Mouse (Mus musculus) midbrain, embryonic 10.5 days (tissue): Measurements from ENCODE around the gene Sept11. TPM values are rescaled to one million over a fixed set of nuclear protein-coding genes. Genes with fewer than 3 reads are reported as not detected.

ENCODE experiments used
- DNase-seq: peaks from one replicate; pipeline ENCODE4 v3.0.0-alpha.2; 2017; ENCODE audit warnings: low spot score
- H3K27ac ChIP-seq: fragments of 300-500 bp; sonication (generic); replicated peaks from 2 replicates; pipeline ENCODE4 v1.5.1; 2016; ENCODE audit warnings: mild to moderate bottlenecking
- H3K27me3 ChIP-seq: fragments of 300-500 bp; sonication (generic); 2 replicates; pipeline ENCODE4 v1.6.1; 2016; ENCODE audit warnings: low read depth, mild to moderate bottlenecking; ENCODE audit not compliant: poor library complexity, severe bottlenecking
- H3K36me3 ChIP-seq: fragments of 300-500 bp; sonication (generic); 2 replicates; pipeline ENCODE4 v1.6.1; 2016; ENCODE audit warnings: mild to moderate bottlenecking, moderate library complexity
- H3K4me1 ChIP-seq: fragments of 300-500 bp; sonication (generic); 2 replicates; pipeline ENCODE4 v1.6.1; 2016
- H3K4me3 ChIP-seq: fragments of 300-500 bp; sonication (generic); 2 replicates; pipeline ENCODE4 v1.5.1; 2016; ENCODE audit warnings: mild to moderate bottlenecking, moderate library complexity
- H3K9me3 ChIP-seq: fragments of 300-500 bp; sonication (generic); replicated peaks from 2 replicates; pipeline ENCODE4 v1.6.1; 2016; ENCODE audit warnings: mild to moderate bottlenecking
- WGBS: fragments of 180-500 bp; shearing (Covaris S2); methylation state at CpG from one replicate; pipeline ENCODE4 v1.1.7; 2016; 5-methylcytosine and 5-hydroxymethylcytosine counted together
- polyA plus RNA-seq: library from polyadenylated mRNA; unstranded; fragments of >200 nt; fragmentation: Nextera tagmentation; extraction: Ambion mirVana; gene quantifications from 2 replicates; pipeline ENCODE4 v1.2.1, GENCODE M21; 2016

Sept11 gene
- 251 and 274 TPM in 2 replicates for polyA plus RNA-seq

DNA sequence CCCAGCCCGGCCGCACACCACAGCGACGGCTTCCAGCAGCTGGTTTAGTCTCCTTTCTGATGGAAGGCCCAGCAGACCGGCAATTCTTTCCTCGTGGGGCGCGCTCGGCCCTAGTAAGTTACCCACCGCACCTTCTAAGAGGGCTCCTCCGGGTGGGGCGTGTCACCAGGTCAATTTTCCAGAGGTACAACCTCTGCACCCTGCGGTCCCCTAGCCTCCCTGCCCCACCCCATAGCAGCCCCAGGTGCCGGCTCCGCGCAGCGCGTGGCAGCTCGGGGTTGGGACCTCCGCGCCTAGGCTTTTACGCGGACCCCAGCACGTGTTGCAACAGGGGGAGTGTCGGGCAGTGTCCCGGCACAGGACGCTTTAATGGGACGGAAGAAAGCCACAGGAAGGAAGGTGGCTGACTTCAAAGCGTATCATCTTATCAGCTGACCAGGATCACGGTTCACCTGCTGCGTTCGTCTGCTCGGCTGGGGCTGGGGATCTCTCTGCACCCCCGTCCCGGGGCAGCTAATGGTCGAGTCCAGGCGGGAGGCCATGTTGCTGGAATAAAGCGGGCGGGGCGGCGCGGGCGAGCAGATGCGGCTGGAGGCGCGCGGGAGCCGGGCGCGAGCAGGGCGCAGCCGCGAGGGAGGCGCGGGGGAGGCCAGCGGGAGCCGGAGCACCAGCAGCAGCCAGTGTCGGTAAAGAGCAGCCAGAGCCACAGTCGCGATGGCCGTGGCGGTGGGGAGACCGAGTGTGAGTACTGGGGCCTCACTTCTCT is at the start of gene Sept11:
TSS of gene Sept11 (plus strand) at position 581 of the 766 bp plus-strand sequence.
- Histone ChIP-seq H3K9me3 (no peaks in the 10 kb centered on the region), H3K4me1 (peaks cover 54% of the 10 kb centered on the region), H3K4me3 (peak within 1 kb of the TSS; percentile 71), H3K27me3 (no peaks in the 10 kb centered on the region), H3K27ac (peak within 1 kb of the TSS; percentile 99), H3K36me3 (peaks cover 4% of the 10 kb centered on the region; the same call in 1 of the 2 replicates)
- peak; percentile 95 for DNase-seq
- under 1% methylated on average over 63 of the region's 63 CpGs for WGBS

GRCm38 (mm10) chr5:93043688-93044583 is 49.3 kb upstream of the Sept11 start:
- Histone ChIP-seq H3K36me3 (no peaks in the 10 kb centered on the region), H3K27ac (no peak overlapping the region; the same call in 1 of the 2 replicates), H3K9me3 (no peaks in the 10 kb centered on the region), H3K27me3 (peaks cover 94% of the 10 kb centered on the region), H3K4me1 (peaks cover 25% of the 10 kb centered on the region), H3K4me3 (peak overlapping the region; percentile 58)
- 3% methylated on average over 68 of the region's 69 CpGs for WGBS
- DNase-seq: peak; percentile 38

DNA sequence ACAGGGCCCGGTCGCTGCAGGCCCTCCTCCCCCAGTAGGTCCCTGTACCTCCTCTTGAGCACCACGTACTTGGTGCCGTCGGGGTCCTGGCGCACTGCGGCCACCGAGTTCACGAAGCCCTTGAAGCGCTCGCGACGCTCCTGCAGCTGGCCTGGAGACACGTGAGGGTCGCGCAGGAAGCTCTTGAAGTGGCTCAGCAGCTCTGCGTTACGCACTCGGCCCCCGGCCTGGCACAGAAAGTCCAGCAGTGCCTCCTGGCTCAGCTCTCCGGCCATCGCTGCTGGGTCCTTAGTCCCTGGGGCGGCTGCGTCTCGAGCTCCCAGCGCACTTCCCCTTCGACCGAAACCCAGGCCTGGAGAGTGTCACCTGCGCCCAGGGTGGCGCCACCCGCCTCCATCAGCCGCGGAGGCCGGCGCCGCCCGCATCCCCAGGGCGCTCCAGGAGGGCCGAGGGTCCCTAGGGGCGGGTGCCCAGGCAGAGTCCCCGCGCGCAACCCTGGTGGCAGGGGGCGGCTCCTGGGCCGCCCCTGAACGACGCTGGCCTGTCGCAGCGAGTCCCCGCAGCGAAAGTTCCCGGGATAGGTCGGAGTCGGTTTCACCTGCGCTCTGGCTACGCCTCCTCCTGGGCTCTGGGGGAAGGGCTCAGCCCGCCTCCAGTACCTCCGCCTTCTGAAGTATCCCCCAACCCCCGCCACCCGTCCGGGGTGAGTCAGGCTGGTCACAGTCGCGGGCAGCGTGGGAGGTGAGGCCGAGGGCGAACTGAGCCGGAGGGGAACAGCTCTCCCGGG is 48.5 kb upstream of the Sept11 start, which contains the start of gene Sowahb:
TSS of gene Sowahb (minus strand) at position 439 of the 787 bp plus-strand sequence.
- Histone ChIP-seq H3K27me3 (peaks cover 100% of the 10 kb centered on the region), H3K4me3 (peak within 1 kb of the TSS; percentile 58), H3K9me3 (no peaks in the 10 kb centered on the region), H3K4me1 (peaks cover 25% of the 10 kb centered on the region), H3K27ac (no peak within 1 kb of the TSS; the same call in 1 of the 2 replicates), H3K36me3 (no peaks in the 10 kb centered on the region)
- under 1% methylated on average over 68 of the region's 68 CpGs for whole genome bisulfite sequencing
- peak; percentile 45 for DNase-seq

GRCm38 (mm10) chr5:93045371-93045714 is 47.9 kb upstream of the Sept11 start:
- Histone ChIP-seq H3K9me3 (no peaks in the 10 kb centered on the region), H3K27ac (no peak overlapping the region; the same call in 1 of the 2 replicates), H3K36me3 (no peaks in the 10 kb centered on the region), H3K4me3 (peak overlapping the region; percentile 58), H3K4me1 (peaks cover 25% of the 10 kb centered on the region), H3K27me3 (peaks cover 94% of the 10 kb centered on the region)
- WGBS: under 1% methylated on average over 19 of the region's 19 CpGs
- DNase-seq: no peak

- DNase-seq: no peak
- Histone ChIP-seq H3K9me3 (no peaks in the 10 kb centered on the region), H3K27ac (no peak overlapping the region), H3K4me3 (no peak overlapping the region), H3K27me3 (peaks cover 84% of the 10 kb centered on the region), H3K4me1 (peaks cover 25% of the 10 kb centered on the region), H3K36me3 (no peaks in the 10 kb centered on the region)
- WGBS: 24% methylated on average over 5 of the region's 5 CpGs
These were observed 46.9 kb upstream of the Sept11 start for GRCm38 (mm10) chr5:93046306-93046845.

DNA sequence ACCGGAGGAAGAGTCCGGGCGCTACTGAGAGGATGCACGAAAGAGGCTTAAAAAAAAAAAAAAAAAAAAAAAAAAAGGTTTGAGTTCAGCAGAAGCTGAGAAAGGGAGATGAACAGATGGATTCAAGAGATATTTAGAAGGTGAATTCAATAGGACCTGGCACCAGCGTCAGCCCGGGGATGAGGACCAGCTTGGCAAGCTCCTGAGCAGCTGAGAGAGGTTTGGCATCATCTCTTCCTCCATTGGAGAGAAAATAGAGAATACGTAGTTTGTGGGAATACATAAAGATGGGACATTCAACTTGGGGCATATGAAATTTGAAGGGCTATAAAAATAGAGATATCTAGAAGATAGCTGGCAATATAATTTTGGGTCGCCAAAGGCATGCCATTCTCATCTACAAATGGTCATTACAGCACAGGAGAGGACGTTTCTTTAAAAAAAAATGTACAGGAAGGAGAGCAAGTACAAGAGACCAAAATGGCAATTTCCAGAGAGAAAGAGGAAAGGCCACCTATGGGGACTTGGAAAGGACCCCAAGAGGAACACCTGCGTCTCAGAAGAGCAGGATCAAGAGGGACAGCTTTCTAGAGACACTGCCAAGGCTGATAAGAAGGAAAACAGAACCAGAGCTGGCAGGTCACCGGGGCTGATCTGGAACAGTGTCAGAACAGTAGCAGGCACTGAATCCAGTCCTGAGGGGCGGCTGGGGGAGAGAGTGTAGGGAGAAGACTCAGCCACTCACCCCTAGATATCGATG is 44.6 kb upstream of the Sept11 start:
- Histone ChIP-seq H3K9me3 (no peaks in the 10 kb centered on the region), H3K27me3 (peaks cover 61% of the 10 kb centered on the region), H3K4me3 (no peak overlapping the region), H3K4me1 (peaks cover 22% of the 10 kb centered on the region), H3K36me3 (no peaks in the 10 kb centered on the region), H3K27ac (no peak overlapping the region)
- no peak for DNase-seq
- 63% methylated on average over 13 of the region's 13 CpGs for WGBS

DNA sequence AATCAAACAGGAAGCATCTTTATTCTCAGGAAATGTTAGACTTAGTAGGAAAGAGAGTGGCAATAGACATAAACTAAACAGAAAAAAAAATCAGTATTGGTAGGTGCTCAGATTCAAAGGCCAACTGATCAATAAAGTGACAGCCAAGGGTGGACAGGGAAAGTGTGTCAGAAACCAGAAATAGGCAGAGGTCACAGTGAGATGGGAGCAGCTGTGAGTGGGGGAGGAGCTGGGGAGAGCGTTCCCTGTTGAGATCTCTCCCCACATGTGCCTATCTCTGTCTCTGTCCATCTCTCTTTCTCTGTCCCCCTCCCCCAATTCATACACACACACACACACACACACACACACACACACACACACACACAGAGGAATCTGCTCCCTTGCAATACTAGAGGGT is 43.3 kb upstream of the Sept11 start:
- 75% methylated on average over 1 of the region's 1 CpGs for WGBS
- H3K27ac ChIP-seq: no peak overlapping the region
- peaks cover 9% of the 10 kb centered on the region for H3K4me1 ChIP-seq
- no peak for DNase-seq
- H3K36me3 ChIP-seq: no peaks in the 10 kb centered on the region
- no peaks in the 10 kb centered on the region for H3K9me3 ChIP-seq
- H3K27me3 ChIP-seq: peaks cover 48% of the 10 kb centered on the region
- no peak overlapping the region for H3K4me3 ChIP-seq

GRCm38 (mm10) chr5:93051041-93051440 is 42.2 kb upstream of the Sept11 start:
- WGBS: 50% methylated on average over 5 of the region's 5 CpGs
- no peak for DNase-seq
- Histone ChIP-seq H3K27me3 (peaks cover 37% of the 10 kb centered on the region), H3K4me3 (no peak overlapping the region), H3K9me3 (no peaks in the 10 kb centered on the region), H3K36me3 (no peaks in the 10 kb centered on the region), H3K4me1 (no peaks in the 10 kb centered on the region), H3K27ac (no peak overlapping the region)

DNA sequence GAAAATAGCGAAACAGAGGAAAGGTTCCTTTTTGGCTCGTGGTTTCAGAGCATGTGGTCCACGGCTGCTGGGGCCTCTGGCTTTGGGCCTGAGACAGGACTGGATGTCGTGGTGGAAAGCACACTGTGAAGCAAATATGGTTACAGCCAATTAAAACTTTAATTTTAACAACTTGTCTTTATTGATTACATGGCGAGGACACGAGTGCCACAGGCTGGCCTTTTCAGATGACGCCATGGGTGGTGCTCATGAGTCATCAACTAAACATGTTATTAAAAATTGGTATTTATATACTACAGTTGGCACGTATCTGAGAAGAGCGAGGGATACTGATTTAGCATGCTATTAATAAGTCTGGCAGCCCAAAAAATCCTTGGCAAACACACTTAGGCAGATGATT is 41.3 kb upstream of the Sept11 start:
- Histone ChIP-seq H3K4me1 (no peaks in the 10 kb centered on the region), H3K4me3 (no peak overlapping the region), H3K27ac (no peak overlapping the region), H3K36me3 (no peaks in the 10 kb centered on the region), H3K9me3 (0 out of 2 replicates have a peak, but pooled peaks cover 4% of the 10 kb centered on the region), H3K27me3 (peaks cover 28% of the 10 kb centered on the region)
- WGBS: 87% methylated on average over 9 of the region's 9 CpGs
- DNase-seq: no peak

DNA sequence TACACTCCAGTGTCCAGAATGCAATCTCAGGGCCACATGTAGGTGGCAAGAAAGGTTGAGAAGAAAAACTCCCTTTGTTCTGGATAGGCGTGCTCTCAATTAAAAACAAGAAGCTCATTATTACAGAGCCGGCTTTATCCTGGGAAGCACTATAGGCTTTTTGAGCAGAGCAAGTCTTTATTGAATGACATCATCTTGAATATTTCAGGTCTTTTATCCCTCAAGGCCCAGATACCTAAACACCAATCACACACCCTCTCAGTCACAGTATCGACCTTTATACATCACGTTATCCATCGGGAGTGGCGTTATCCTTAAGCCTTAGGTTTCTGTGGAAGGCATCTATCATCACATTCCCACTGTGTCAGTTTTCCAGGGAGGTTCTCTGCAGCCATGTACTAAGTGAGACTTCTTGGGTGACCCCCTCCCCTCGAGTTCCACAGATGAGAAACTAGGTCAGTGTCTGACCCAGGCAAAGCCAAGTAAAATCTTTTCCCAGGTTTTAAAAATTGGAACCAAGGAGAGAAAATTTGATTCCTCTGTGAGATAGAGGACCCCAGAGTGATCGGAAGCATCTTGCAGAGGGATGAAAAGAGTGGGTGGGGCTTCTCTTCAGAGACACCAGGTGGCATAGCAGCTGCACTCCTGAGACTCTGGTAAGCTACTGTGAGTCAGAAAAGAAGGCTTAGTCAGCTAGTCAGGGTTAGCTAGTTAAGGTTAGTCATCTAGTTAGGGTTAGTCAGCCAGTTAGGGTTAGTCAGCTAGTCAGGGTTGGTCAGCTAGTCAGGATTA is 39.4 kb upstream of the Sept11 start:
- WGBS: 58% methylated on average over 8 of the region's 8 CpGs
- Histone ChIP-seq H3K9me3 (0 out of 2 replicates have a peak, but pooled peaks cover 4% of the 10 kb centered on the region), H3K4me3 (no peak overlapping the region), H3K4me1 (no peaks in the 10 kb centered on the region), H3K27ac (no peak overlapping the region), H3K36me3 (no peaks in the 10 kb centered on the region), H3K27me3 (peaks cover 10% of the 10 kb centered on the region)
- DNase-seq: no peak

GRCm38 (mm10) chr5:93060865-93061264 is 32.4 kb upstream of the Sept11 start:
- WGBS: 86% methylated on average over 4 of the region's 4 CpGs
- H3K27ac ChIP-seq: no peak overlapping the region
- no peaks in the 10 kb centered on the region for H3K27me3 ChIP-seq
- H3K36me3 ChIP-seq: no peaks in the 10 kb centered on the region
- no peaks in the 10 kb centered on the region for H3K4me1 ChIP-seq
- no peak overlapping the region for H3K4me3 ChIP-seq
- DNase-seq: no peak
- 0 out of 2 replicates have a peak, but pooled peaks cover 4% of the 10 kb centered on the region for H3K9me3 ChIP-seq
